Mouse (Mus musculus) left cerebral cortex, postnatal 10 days (tissue): ENCODE results near the gene Acvr2a. TPM values are rescaled to one million over a fixed set of nuclear protein-coding genes. Genes with fewer than 3 reads are reported as not detected.
"Not testable (repeated sequence)": the region's sequence is repeated elsewhere in the genome, so short reads cannot be mapped to it uniquely, and the experiment has no call there.

Experiments
- DNase-seq, 2 experiments: peaks; one replicate each; pipeline ENCODE4 v3.0.0; 2021 to 2022; ENCODE audit warnings: low spot score in 2 of 2, mixed read lengths in 1 of 2; ENCODE audit errors: extremely low spot score in 1 of 2
- intact Hi-C: fragments of 180-260 bp; cut with DNase I; formaldehyde crosslinking; loops from one replicate; pipeline ENCODE4 v1.15.1; 2025
- total RNA-seq, 2 experiments: library from RNA; stranded (reverse); gene quantifications; 2 replicates each; pipeline ENCODE4 v1.2.3; 2021

The Acvr2a gene
- total RNA-seq, 2 experiments from 2014 or later = 69.5 to 71.4 TPM

DNA sequence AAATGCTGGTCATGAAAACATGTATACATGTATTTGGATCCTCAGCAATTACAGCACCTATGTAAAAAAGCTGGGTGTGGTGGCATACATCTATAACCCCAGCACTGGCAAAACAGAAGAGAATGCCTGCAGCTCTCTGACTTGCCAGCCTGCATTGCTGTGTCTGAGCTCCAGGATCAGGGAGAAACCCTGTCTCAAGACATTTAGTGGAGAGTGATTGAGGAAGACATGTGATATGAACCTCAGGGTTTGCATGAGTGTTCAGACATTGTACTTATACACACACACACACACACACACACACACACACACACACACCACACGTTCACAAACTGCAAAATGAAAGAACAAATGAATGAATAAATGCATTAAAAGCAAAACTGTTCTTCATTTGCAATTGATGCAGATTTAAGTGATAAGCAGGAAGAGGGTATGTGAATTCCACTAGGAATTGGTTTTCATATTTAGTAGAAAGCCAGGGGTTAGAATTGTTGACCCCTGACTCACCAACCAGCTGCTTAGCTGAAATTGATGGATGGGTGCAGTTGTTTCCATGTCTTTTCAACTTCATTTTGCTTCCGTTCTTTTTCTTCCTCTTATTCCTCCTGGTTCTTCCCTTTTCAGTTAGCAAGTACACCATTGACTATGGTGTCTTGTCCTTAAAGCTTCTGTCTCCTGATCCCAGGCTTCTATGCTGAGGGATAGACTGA, 32.9 kb downstream of the Acvr2a start:
- intact Hi-C loops = no loop called here
- DNase-seq = no peak

DNA sequence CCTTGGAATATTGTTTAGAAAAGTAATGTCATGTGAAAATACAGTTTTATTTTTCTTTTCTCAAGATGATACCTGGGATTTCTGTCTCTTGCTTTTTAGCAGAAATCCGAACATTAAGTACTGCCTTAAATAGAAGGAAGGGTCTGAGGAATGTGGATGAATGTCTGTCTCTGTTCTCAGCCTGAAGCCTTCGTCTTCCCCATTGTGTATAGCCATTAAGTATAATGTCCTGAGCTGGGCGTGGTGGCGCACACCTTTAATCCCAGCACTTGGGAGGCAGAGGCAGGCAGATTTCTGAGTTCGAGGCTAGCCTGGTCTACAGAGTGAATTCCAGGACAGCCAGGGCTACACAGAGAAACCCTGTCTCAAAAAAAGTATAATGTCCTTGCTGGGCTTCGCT, 51.7 kb downstream of the Acvr2a start:
- intact Hi-C loops, DNase-seq: not testable (repeated sequence)

DNA sequence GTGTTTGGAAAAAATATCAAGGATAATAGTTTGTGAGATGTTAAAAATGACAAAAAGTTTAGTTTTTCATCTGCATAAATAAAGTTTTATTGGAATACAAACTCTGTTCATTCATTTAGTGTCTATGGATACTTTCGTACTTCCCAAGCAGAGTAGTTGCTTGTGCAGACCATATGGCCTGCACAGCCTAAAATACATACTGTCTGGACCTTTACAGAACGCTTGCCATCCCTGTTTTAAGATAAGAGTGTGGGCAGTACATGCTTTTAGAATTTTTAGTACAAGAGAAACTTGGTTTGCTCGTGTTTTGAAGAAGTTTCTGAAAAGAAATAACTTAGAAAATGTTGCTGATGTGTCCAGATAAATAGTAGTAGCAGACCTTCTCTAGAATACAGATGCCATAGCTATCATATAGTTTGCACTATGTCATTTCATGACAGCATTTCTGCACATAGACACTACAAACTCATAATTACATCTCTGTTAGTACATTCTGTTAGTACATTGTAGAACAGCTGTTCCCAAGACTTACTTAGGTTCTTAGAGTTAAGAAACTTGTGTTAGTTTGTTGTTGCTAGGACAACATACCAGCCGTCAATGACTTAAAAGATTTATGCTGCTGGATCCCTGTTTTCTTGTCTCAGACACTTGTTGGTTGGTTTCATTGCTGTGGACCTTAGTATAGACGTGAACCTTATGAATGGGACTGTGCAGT, 54.4 kb downstream of the Acvr2a start:
- intact Hi-C loops = no loop called here
- no peak for DNase-seq

- peak; percentile 37 to 75 for DNase-seq
- intact Hi-C loops = loop anchor here (2.0 to 5.0 kb wide), 3 partner anchors 69 to 1394 kb away; no protein-coding TSS in a partner anchor
Observed at GRCm38 (mm10) chr2:48885945-48886344, 72.0 kb downstream of the Acvr2a start.

GRCm38 (mm10) chr2:48895186-48895585, 81.3 kb downstream of the Acvr2a start:
- intact Hi-C loops = no loop called here
- DNase-seq = no peak

- DNase-seq = no peak
Observed at GRCm38 (mm10) chr2:48908866-48909265, 95.0 kb downstream of the Acvr2a start.

GRCm38 (mm10) chr2:48914185-48914584, 100.3 kb downstream of the Acvr2a start:
- intact Hi-C loops = loop anchor here (10.0 kb wide), 2 partner anchors 511 to 821 kb away; no protein-coding TSS in a partner anchor
- DNase-seq = no peak

More at GRCm38 (mm10) chr2:48908866-48909265, 95.0 kb downstream of the Acvr2a start:
- intact Hi-C loops = loop anchor here (2.0 to 5.0 kb wide), 2 partner anchors 33 to 404 kb away; no protein-coding TSS in a partner anchor

GRCm38 (mm10) chr2:48915832-48916231, 101.9 kb downstream of the Acvr2a start:
- DNase-seq = no peak
- intact Hi-C loops = loop anchor here (10.0 kb wide), 2 partner anchors 509 to 819 kb away; no protein-coding TSS in a partner anchor

DNA sequence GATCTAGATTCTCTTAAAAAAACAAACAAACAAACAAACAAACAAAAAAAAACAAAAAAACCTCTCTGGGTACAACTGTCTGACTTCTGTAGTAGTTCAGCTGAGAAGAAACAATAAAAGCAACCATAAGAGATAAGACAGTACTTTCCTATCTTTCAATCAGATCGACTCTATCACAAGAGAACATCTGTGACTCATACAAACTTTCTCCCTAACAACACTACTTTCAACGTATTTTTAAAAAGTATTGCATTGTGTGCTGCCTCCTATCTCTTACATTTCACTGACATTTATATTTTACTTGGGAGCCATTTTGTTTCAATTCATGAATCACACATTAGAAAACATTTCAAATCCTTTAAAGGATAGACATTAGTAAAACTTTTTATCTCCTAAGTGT, 121.1 kb downstream of the Acvr2a start:
- intact Hi-C loops = no loop called here
- DNase-seq = no peak

DNA sequence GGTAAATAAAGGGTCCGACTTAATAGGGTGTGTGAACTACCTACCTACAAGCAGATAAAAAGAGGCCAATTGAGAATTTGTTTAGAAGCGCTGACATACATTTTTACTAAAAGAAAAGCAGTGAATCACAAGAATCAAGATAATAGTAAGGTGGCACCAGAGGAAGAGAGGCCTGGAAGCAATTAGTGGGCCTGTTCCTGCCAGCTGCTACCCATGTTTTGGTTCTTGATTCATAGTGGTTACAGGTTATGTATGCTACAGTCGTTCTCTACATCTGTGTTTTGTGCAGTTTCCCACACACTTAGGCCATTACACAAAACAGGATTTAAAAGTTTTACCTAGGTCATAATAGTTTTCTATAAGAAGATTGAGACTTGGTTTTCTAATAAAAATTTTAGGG, 133.9 kb downstream of the Acvr2a start:
- DNase-seq = no peak
- intact Hi-C loops = no loop called here

GRCm38 (mm10) chr2:48948841-48949584, 135.1 kb downstream of the Acvr2a start, which contains the start of gene Mbd5:
Mbd5 (plus strand) TSS chr2:48949508.
- DNase-seq = peak; percentile 99 to 100
- intact Hi-C loops = no loop called here

DNA sequence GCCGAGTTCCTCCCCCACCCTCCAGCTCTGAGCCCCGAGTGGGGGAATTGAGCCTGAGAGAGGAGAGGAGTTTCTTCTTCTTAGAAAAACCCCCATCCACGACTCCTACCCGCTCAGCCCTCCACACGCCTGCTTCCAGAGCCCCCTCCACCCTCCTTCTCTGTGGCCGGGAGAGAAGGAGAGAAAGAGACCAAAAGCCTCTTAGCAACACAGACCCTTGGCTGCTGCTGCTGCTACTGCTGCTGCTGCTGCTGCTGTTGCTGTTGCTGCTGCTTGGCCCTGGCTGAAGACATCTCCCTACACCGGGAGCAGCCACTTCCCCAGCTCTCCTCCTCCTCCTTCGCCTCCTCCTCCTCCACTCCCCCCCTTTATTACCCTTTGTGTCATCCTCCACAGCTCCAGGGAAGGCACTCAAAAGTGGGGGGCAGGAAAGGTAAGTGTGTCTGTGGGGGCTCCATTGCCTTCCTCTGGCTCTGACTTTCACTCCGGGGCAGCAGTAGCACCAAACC, 135.9 kb downstream of the Acvr2a start:
- peak; percentile 5 to 57 for DNase-seq
- intact Hi-C loops = no loop called here

GRCm38 (mm10) chr2:48950252-48950315, 136.2 kb downstream of the Acvr2a start, which contains the start of gene Orc4:
Orc4 (minus strand) TSS chr2:48950277.
- intact Hi-C loops = no loop called here
- no peak for DNase-seq

- DNase-seq = no peak
- intact Hi-C loops = no loop called here
Observed at GRCm38 (mm10) chr2:48950316-48950880, 136.5 kb downstream of the Acvr2a start.

Other genes with a start within 250 kb of the Acvr2a start
- gene Mbd5, start 135.4 kb downstream of the Acvr2a start, total RNA-seq = 100 to 1,000 TPM in 1 of 2 experiments, 10 to 100 TPM in 1; 97.3 to 101 TPM
- gene Orc4, start 136.2 kb downstream of the Acvr2a start, total RNA-seq = 10 to 100 TPM; 67.9 to 70.2 TPM